Mouse (Mus musculus): Measurements from ENCODE around the gene Epm2a. TPM values are rescaled to one million over a fixed set of nuclear protein-coding genes. Genes with fewer than 3 reads are reported as not detected.

Epm2a gene
- total RNA-seq, 2 experiments from 2014 or later: 25.0 to 30.6 TPM

DNA sequence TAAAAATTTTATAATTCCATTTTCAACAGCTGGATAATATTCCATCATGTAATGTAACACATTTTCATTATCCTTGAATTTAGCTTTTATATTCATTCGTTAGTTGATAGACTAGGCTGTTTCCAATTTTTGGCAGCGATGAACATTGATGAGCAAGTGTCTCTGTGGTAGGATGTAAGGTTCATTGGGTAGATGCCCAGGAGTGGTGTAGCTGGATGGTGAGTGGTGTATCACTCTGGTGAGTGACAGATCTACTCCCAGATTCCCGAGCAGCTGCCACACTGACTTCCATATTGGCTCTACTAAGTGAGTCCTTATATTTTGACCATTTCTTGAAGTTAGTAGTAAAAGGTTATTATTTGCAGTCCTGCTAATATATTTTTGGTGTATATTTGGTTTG lies 76.9 kb downstream of the Epm2a start:
- peak in 1 of 2 experiments; percentile 52 for DNase-seq (ENCODE audit: low spot score in 2 of 2)

DNA sequence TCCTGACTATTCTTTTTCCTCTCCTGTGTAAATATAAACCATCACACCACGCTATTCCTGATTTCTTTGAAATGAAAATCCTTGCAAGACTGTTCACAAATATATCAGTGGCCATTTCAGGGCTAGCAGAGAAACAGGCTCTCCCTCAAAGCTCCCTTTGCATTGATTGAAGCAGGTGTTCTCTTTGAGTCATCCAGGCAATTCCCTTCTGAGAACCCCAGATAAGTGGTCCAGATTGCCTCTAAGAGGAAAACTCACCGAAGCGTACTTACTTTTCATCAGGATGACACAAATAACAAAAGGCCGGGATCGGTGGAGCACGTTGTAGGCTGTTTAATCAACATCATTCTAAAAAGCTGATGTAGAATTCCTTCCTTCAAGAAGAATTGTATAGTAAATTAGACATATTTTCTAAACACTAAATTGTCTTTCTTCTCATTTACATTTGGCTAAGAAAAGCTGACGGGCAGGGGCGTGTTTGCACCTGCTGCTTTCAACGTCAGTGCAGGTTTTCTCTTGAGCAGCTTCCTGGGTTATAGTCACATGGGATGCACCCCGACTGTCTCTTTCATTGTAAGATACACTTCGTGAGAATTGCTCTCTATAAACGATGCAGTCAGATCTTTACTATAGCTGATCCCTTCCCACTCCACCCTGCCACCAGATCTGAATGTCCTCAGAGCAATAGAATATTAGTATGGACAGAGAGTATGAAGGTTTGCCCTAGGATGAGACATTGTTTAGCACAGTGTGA lies 86.0 kb downstream of the Epm2a start:
- DNase-seq (ENCODE audit: low spot score in 2 of 2): no peak

DNA sequence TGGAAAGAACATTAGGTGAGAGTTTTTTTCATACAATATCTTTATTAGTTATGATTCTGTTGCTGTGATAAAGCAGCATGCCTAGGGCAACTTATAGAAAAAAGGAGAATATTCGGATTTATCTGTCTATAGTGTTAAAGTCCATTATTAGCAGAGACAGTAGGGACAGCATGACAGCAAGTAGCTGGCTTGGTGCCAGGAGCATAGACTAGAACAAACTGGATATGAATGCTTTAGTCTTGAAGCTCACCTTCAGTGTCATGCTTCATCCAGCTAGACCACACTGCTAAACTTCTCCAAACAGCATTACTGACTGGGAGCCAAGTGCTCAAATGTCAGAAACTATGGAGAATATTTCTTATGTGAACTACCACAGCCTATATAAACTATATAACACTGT lies 93.8 kb downstream of the Epm2a start:
- no peak for DNase-seq (ENCODE audit: low spot score in 2 of 2)

DNA sequence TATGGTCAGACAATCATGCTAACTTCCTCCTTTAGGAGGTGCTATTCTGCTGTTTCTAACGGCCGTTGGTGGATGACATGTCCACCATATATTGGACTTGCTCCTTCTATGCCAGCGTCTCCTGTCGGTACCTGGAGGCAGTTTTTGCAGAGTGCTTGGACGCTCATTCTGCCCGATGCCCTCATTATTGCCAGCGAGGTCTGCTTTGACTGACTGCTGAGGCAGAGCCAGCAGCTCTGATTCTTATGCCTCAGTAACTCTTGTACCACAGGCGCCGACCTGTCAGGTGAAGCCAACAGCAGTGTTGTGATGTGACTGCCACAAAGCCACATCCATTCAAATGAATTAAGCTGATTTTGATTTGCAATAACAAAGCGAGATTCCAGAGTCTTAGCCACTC lies 95.3 kb downstream of the Epm2a start:
- no peak for DNase-seq (ENCODE audit: low spot score in 2 of 2)

DNA sequence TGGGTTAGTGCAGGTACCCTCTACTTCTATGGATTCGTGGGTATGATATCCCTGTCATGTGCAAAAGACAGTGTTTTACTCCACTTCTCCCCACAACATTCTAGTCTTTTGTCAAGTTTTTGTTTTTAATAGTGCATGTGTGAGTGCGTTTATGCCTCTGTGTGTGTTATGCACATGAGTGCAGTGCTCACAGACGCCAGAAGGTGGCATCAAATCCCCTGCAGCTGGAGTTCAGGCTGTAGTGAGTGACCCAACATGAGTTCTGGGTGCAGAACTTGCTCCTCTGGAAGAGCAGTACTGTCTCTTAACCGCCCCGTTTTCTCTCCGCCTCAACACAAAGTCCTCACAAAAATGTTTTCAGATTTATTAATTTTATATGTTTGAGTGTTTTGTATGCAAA lies 96.1 kb downstream of the Epm2a start:
- no peak for DNase-seq (ENCODE audit: low spot score in 2 of 2)

DNA sequence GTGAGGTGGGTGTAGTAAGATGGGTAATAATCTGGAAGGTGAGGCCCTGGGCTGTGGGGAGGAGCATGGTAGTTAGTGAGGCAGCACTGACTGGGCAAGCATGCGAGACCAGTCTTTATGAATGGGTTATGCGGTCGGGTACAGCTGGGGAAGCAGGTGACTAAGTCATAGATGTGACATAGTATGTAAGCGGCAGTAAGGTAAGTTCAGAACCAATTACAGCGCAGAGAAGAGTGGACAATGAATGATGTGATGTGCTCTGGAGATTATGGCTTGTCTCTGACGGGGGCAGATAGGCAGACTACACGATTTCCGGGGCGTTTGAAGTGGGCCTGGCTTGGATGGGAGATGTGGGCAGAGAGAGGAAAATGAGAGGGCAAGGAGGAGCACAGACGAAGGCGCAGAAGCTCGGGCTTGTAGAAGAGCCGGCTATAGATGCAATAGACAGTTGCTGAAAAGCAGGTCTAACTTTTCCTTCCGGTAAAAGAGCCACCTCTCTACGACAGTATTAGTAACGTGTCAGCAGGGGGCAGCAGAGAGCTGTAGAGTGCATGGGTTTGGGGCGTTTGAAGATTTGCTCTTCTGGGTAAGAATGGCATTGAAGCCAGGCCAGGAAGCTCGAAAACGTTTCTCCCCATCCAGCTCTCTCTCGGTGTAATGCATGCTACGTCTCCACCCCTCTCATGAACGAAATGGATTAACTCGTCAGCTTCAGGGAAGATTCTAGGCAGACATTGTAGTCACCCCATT lies 106.5 kb downstream of the Epm2a start:
- DNase-seq (ENCODE audit: low spot score in 2 of 2): peak; percentile 84 to 92

DNA sequence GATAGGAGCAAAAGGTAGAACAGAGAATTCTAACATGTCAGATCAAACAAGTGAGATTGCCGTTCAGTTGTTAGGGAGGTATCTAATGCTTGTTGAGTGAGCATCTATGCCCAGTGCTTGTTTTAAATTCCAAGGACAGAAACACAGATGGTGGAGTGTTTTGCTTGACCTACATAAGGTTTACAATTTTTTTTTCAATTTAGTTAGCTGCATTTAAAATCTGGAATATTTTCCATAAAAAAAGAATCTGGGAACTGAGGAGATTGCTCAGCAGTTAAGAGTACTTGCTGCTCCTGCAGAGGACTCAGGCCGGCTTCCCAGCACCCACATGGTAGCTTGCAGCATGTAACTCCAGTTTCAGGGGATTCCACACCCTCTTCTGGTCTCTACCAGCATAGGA lies 109.3 kb downstream of the Epm2a start:
- DNase-seq (ENCODE audit: low spot score in 2 of 2): no peak

DNA sequence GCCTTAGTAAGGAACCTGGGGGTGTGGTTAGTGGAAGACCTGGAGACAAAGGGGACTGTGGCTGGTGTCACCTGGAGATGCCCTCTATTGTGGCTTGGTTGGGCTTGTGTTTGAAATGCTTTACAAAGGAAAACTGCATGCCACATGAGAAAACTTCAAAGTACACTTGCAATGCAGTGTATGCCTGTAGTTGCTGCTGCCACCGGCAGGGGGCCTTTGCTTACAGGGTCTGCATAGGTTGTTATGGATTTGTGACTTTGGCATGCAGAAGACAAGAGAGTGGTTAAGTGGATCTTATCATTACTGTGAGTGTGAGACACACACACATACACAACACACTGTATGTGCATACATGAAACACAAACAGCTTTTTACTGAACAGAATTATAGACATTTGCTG lies 114.2 kb downstream of the Epm2a start:
- DNase-seq (ENCODE audit: low spot score in 2 of 2): no peak

DNA sequence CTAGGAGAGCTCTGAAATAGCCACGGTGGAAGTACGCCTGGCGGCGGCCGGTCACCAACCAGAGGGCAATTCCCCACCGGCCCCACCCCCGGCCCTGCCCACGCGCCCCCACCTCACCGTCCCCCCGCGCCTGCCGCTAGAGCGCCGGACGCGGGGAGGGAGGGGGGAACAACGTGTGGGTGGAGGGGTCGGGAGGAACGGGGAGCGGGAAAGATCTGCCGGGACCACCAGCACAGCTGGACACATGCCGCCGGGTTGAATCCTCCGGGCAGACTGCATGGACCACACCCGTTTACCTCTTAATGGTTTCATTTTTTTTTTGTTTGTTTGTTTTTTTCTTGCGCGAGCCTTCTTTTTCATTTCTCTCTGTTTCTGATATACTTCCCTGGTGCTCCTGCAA lies 148.8 kb downstream of the Epm2a start:
- peak in 1 of 2 experiments; percentile 4 for DNase-seq (ENCODE audit: low spot score in 2 of 2)

Other genes starting within 250 kb of the Epm2a start
- 10 to 100 TPM; 43.9 to 47.9 TPM for gene Shprh, start 194.0 kb upstream of the Epm2a start, total RNA-seq (2021)
- 1 to 10 TPM; 9.1 to 9.2 TPM for gene Fbxo30, start 62.1 kb upstream of the Epm2a start, total RNA-seq (2021)